Mouse (Mus musculus) neural tube, embryonic 11.5 days (tissue): ENCODE measurements at regions not wholly inside any gene's neighbourhood (a gene's known extent, or its start where the extent isn't known, plus 50 kb on each side); places are given as distances from the start of the nearest gene placed in this dataset.

Experiments used
- ATAC-seq: fragments of 200-750 bp; cut with Nextera tagmentation; 2 replicates; pipeline ENCODE4 v1.8.0; 2017; ENCODE audit warnings: moderate number of reproducible peaks, mild to moderate bottlenecking, moderate TSS enrichment, moderate library complexity; ENCODE audit not compliant: insufficient read depth, low FRiP score, low TSS enrichment
- DNase-seq: peaks from one replicate; pipeline ENCODE4 v3.0.0-alpha.2; 2015; ENCODE audit warnings: low spot score
- H3K27ac ChIP-seq: fragments of 300-500 bp; sonication (generic); 2 replicates; pipeline ENCODE4 v1.5.1; 2014; ENCODE audit warnings: low read depth, mild to moderate bottlenecking, low read length
- H3K27me3 ChIP-seq: fragments of 300-500 bp; sonication (generic); 2 replicates; pipeline ENCODE4 v1.6.1; 2014; ENCODE audit warnings: mild to moderate bottlenecking, low read length, mixed read lengths; ENCODE audit not compliant: control insufficient read depth, insufficient read depth
- H3K36me3 ChIP-seq: fragments of 300-500 bp; sonication (generic); 2 replicates; pipeline ENCODE4 v1.6.1; 2014; ENCODE audit warnings: mild to moderate bottlenecking, low read length, moderate library complexity, mixed read lengths; ENCODE audit not compliant: control insufficient read depth, insufficient read depth
- H3K4me1 ChIP-seq: fragments of 300-500 bp; sonication (generic); 2 replicates; pipeline ENCODE4 v1.6.1; 2014; ENCODE audit warnings: low read length, mixed read lengths; ENCODE audit not compliant: control insufficient read depth, insufficient read depth
- H3K4me2 ChIP-seq: fragments of 300-500 bp; sonication (generic); 2 replicates; pipeline ENCODE4 v1.6.1; 2014; ENCODE audit warnings: low read depth, mild to moderate bottlenecking, moderate library complexity
- H3K4me3 ChIP-seq: fragments of 300-500 bp; sonication (generic); 2 replicates; pipeline ENCODE4 v1.5.1; 2014; ENCODE audit warnings: low read depth, low read length
- H3K9ac ChIP-seq: fragments of 300-500 bp; sonication (generic); 2 replicates; pipeline ENCODE4 v1.6.1; 2014; ENCODE audit warnings: mild to moderate bottlenecking, low read length
- H3K9me3 ChIP-seq: fragments of 300-500 bp; sonication (generic); 2 replicates; pipeline ENCODE4 v1.6.1; 2016; ENCODE audit warnings: low read length; ENCODE audit not compliant: control insufficient read depth
- WGBS: fragments of 180-500 bp; shearing (Covaris S2); extraction: QIAGEN DNeasy Blood & Tissue Kit; methylation state at CpG from one replicate; pipeline ENCODE4 v1.1.7; 2014; 5-methylcytosine and 5-hydroxymethylcytosine counted together

DNA sequence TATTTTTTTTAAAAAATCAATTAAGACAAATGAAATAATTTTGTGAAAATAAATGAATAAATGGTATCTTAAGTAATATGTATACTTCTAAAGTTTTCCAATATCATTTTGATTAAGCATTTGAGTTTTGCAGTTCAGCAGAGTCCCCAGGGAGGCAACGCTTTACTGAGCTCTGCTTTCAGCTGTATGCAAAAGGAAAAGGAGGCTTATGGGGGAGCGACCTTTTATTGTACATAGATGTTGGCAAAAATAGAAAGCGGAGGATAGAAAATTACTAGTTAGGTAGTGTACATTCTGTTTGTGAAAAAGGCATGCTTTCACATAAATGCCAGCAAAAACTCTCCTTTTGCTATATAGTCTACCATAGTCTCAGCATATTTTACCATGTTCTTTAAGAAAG is 382.2 kb downstream of the Gria2 start:
- Histone ChIP-seq H3K27me3 (no peaks in the 10 kb centered on the region), H3K36me3 (no peaks in the 10 kb centered on the region), H3K4me1 (no peaks in the 10 kb centered on the region), H3K4me2 (no peak overlapping the region), H3K9ac (no peak overlapping the region), H3K4me3 (no peak overlapping the region), H3K27ac (no peak overlapping the region), H3K9me3 (no peaks in the 10 kb centered on the region)
- DNase-seq (no peak), ATAC-seq (no peak)
- 94% methylated on average over 3 of the region's 3 CpGs for WGBS

DNA sequence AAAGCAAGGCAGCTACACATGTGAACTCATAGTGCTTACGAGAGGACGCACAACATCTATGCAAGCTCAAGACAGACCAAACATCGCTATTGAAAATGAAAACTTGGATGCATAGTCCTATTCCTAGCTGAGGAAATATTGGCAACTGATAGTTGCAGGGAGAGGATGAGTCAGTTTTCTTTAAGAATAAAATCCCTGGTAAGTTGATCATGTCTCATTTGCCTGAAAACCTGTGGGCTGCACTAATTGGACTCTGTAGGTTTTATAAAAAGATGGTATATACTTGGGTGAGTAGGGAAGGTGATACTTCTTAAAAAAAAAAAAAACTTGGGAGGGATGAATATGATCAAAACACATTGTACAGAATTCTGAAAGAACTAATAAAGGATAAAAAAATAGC is 381.2 kb downstream of the Gria2 start:
- WGBS = 94% methylated on average over 3 of the region's 3 CpGs
- H3K36me3 ChIP-seq = no peaks in the 10 kb centered on the region
- no peaks in the 10 kb centered on the region for H3K9me3 ChIP-seq
- H3K4me1 ChIP-seq = no peaks in the 10 kb centered on the region
- no peak for ATAC-seq
- no peak overlapping the region for H3K9ac ChIP-seq
- no peak overlapping the region for H3K4me3 ChIP-seq
- no peak for DNase-seq
- H3K27me3 ChIP-seq = no peaks in the 10 kb centered on the region
- H3K27ac ChIP-seq = no peak overlapping the region
- H3K4me2 ChIP-seq = no peak overlapping the region

DNA sequence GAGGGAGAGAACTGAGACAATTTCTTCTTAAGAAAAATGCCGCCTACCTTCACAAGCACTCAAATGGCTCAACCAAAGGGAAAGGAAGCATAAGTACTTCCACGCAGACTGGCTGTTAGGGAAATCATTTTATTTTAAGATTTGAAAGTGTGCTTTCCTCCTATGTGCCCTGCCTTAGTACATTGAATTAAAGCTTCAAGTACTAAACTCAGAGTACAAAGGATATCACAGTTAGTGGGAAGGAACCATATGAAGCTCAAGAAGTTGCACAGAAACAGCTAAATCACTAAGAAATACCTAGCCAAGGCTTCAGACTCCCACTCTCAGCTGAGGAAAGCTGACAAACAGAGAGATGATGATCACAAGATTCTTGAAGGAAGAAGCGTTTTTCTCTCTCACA is 380.5 kb downstream of the Gria2 start:
- DNase-seq (no peak), ATAC-seq (no peak)
- Histone ChIP-seq H3K27me3 (no peaks in the 10 kb centered on the region), H3K9ac (no peak overlapping the region), H3K9me3 (no peaks in the 10 kb centered on the region), H3K4me3 (no peak overlapping the region), H3K27ac (no peak overlapping the region), H3K4me2 (no peak overlapping the region), H3K36me3 (no peaks in the 10 kb centered on the region), H3K4me1 (no peaks in the 10 kb centered on the region)
- WGBS = 87% methylated on average over 3 of the region's 3 CpGs

DNA sequence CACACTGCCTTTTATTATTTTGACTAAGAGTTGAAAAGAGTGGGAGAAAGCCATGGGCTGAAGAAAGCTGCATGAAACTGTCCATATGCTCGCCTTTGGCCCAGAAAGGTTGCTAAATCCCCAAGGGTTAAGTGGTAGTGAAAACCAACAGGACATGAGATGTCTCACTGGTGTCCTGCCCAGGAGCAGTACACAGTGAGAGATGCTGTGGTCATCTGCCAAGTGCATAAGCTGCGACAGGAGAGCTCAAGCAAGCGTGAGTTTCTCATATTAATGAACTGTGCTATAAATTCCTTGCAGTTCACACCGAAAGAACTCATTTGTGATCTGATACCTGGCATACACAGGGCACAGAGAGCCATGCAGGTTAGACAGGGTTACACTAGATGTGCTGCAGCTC is 380.0 kb downstream of the Gria2 start:
- Histone ChIP-seq H3K27ac (no peak overlapping the region), H3K9ac (no peak overlapping the region), H3K9me3 (no peaks in the 10 kb centered on the region), H3K27me3 (no peaks in the 10 kb centered on the region), H3K4me2 (no peak overlapping the region), H3K4me1 (no peaks in the 10 kb centered on the region), H3K36me3 (no peaks in the 10 kb centered on the region), H3K4me3 (no peak overlapping the region)
- no peak for DNase-seq
- ATAC-seq = no peak
- 82% methylated on average over 4 of the region's 4 CpGs for WGBS
